Mouse (Mus musculus) testis, adult 2 months (tissue): ENCODE data around the gene Slc12a6.

Experiments
- CTCF ChIP-seq: fragments of 200-500 bp; IDR thresholded peaks from 2 replicates; pipeline ENCODE4 v1.5.1; 2012; ENCODE audit warnings: low read depth, mild to moderate bottlenecking, inconsistent platforms, low read length, moderate library complexity; ENCODE audit not compliant: control insufficient read depth, insufficient read depth, insufficient replicate concordance
- POLR2A ChIP-seq: fragments of 200-500 bp; IDR thresholded peaks from 2 replicates; pipeline ENCODE4 v1.6.1; 2012; ENCODE audit warnings: low read depth, mild to moderate bottlenecking, inconsistent platforms, low read length, moderate library complexity; ENCODE audit not compliant: control insufficient read depth

GRCm38 (mm10) chr2:112332051-112332898 lies 66.7 kb downstream of the Slc12a6 start:
- TF ChIP-seq POLR2A: no peak
- no peak for TF ChIP-seq CTCF
